Mouse (Mus musculus) cerebellum, adult 8-10 months (tissue): ENCODE data around the gene Olfr446.

Experiments
- DNase-seq: peaks from one replicate; pipeline ENCODE4 v3.0.0; 2022

Gene Olfr446

GRCm38 (mm10) chr6:42921077-42921476 lies at the start of gene Olfr446:
Gene Olfr446 (plus strand): TSS chr6:42921377.
- DNase-seq: no peak

- DNase-seq: no peak
Measured at GRCm38 (mm10) chr6:42876323-42876722, 44.9 kb upstream of the Olfr446 start.

DNA sequence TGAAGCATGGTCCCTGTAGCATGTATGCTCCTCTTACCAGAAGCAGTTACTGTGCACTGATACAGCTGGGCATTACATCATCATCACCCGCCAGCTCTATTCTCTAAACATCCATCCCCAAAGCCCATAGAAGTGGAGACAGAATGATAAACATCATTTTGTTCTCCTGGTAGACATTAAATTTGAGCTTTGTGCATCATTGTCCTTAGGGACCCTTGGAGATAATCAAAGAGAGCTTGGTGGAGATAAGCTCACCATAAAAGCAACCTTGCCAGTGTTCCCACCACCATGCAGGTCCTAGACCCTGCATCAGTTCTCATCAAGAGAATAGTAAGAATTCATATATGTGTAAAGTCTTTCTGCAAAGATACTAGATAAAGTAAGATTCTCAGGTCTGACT lies 31.0 kb upstream of the Olfr446 start, which contains the start of gene Olfr448:
TSS of gene Olfr448 (plus strand) at position 301 of the 400 bp plus-strand sequence.
- DNase-seq: no peak

- no peak for DNase-seq
Measured at GRCm38 (mm10) chr6:42900345-42900744, 20.8 kb upstream of the Olfr446 start.

- no peak for DNase-seq
Measured at GRCm38 (mm10) chr6:42908578-42908977, 12.6 kb upstream of the Olfr446 start, which contains the start of gene Olfr447. Gene Olfr447 (plus strand): TSS chr6:42908878.

- no peak for DNase-seq
Measured at GRCm38 (mm10) chr6:42948767-42949166, 27.6 kb downstream of the Olfr446 start, which contains the start of gene Olfr444. Gene Olfr444 (plus strand): TSS chr6:42949067.

- DNase-seq: no peak
Measured at GRCm38 (mm10) chr6:42980377-42980776, 59.2 kb downstream of the Olfr446 start.
